Mouse (Mus musculus): Measurements from ENCODE around the gene Abi1.

- TF ChIP-seq POLR2A (IDR thresholded peaks at IDR 0.05; ENCODE audit: insufficient read depth, low read depth, low read length): no peak
- no peak for TF ChIP-seq CTCF (IDR thresholded peaks at IDR 0.05; ENCODE audit: insufficient read depth, low read depth, low read length)
Measured at GRCm38 (mm10) chr2:23076783-23077182, 36.7 kb upstream of the Abi1 start.
